Mouse (Mus musculus): ENCODE measurements at regions not wholly inside any gene's neighbourhood (a gene's known extent, or its start where the extent isn't known, plus 50 kb on each side); places are given as distances from the start of the nearest gene placed in this dataset.

DNA sequence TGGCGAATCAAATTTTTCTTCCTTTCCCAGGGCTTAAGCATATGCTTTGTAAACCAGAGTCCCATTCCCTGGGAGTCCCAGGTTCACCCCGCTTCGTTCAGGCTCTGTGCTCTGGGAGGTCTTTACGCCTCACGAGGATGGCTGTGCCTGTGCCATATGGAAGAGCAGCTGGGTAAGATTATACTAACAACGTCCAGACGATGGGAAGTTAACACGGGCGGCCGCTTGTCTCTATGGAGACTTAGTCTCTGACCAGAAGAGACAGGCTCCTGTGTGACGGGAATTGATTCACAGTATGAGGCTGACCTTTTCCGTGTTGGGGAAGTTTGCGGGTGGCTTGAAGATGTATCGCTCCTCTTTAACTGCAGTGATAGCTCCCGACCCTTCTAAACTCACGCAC lies 107.9 kb downstream of the Cand1 start:
- TF ChIP-seq CTCF (IDR thresholded peaks at IDR 0.05; ENCODE audit: extremely low read depth, insufficient read depth, insufficient read length, insufficient replicate concordance) (no peak), POLR2A (IDR thresholded peaks at IDR 0.05; ENCODE audit: low read depth, low read length) (no peak)
